Mouse (Mus musculus): Measurements from ENCODE around the gene Gm9922. TPM values are rescaled to one million over a fixed set of nuclear protein-coding genes. Genes with fewer than 3 reads are reported as not detected.

Gm9922 gene
- total RNA-seq, 2 experiments from 2014 or later: not detected

DNA sequence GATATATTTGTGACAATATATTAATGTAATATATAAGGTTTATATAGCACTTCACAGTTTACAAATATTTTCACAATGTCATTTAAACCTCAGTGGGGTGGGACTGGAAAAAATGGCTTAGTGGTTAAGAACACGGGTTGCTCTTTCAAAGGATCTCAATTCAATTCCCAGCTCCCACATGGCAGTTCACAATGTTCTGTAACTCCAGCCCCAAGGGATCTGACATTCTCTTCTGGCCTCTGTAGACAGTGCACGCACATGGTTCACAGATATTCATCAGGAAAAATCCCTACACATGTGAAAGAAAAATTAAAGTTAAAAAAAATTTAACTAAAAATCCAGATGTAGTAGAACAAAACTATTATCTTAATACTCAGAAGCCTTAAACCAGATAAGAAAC, 41.2 kb downstream of the Gm9922 start:
- no peak for ATAC-seq (replicated peaks; ENCODE audit: low FRiP score, poor library complexity, severe bottlenecking)

DNA sequence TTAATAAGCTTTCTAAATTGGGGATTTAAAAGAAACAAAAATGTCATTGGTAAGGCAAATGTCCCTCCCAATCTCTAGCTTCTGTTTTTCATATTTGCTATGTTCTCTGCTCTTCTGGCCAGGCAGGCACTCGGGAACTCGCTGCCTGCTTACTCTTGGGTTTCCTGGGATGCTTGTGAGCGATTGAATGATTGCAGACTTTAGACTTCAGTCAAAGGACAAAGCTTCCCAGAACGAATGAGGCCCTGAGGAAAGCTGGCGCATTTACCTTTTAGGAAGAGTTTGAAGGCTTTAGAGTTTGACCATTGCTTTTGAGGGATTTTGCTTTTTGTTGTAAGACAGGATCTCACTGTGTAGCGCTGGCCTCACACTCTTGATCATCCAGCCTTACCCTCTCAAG, 41.9 kb downstream of the Gm9922 start:
- ATAC-seq (replicated peaks; ENCODE audit: low FRiP score, poor library complexity, severe bottlenecking): no peak

Other genes with a start within 250 kb of the Gm9922 start
- gene Tbc1d4, start 120.6 kb downstream of the Gm9922 start, total RNA-seq (2015; ENCODE audit: low replicate concordance): 2.1 and 3.2 TPM in 2 replicates
- 0.08 and 0.64 TPM in 2 replicates for gene Tbc1d4, start 120.6 kb downstream of the Gm9922 start, total RNA-seq (2017; ENCODE audit: low replicate concordance)
- 17.6 and 24.9 TPM in 2 replicates for gene Commd6, start 89.1 kb downstream of the Gm9922 start, total RNA-seq (2015; ENCODE audit: low replicate concordance)
- 9.2 TPM in 2 replicates for gene Commd6, start 89.1 kb downstream of the Gm9922 start, total RNA-seq (2017; ENCODE audit: low replicate concordance)
- gene Uchl3, start 75.8 kb downstream of the Gm9922 start, total RNA-seq (2015; ENCODE audit: low replicate concordance): 8.0 and 16.9 TPM in 2 replicates
- 1.9 and 9.0 TPM in 2 replicates for gene Uchl3, start 75.8 kb downstream of the Gm9922 start, total RNA-seq (2017; ENCODE audit: low replicate concordance)
- 0.42 and 1.1 TPM in 2 replicates for gene Lmo7, start 143 bp upstream of the Gm9922 start, total RNA-seq (2015; ENCODE audit: low replicate concordance)
- 0.83 TPM in 1 of 2 replicates, not detected in the other for gene Lmo7, start 143 bp upstream of the Gm9922 start, total RNA-seq (2017; ENCODE audit: low replicate concordance)

Data from erythroid progenitor cell, adult 5-6 weeks (primary cell).